13 mouse cellular contexts compared by ENCODE assay signal in genomic region chr2:165113733-165114132, GRCm38 (mm10). TPM values are rescaled to one million over a fixed set of nuclear protein-coding genes. Genes with fewer than 3 reads are reported as not detected.
DNase-seq lines count a peak whose midpoint lies in the region; ATAC-seq and TF ChIP-seq lines count a peak whose summit lies in the region.
"Had no signal": no experiment of that assay in that cellular context is flagged by ENCODE, and none has a peak within 500 bp of the region (broad histone marks: within the 10 kb centered on the region; RNA-seq: fewer than 3 reads in every experiment).

No protein-coding gene starts in this region.

- peak; percentile 70 for ATAC-seq in forebrain, embryonic 11.5 days (replicated peaks; ENCODE audit: low FRiP score)
- no peak for ATAC-seq in forebrain, postnatal 0 days
- peak; percentile 54 for ATAC-seq in forebrain, embryonic 12.5 days (ENCODE audit: low FRiP score)
- peak; percentile 45; the same call in 1 of the 2 replicates for ATAC-seq in liver, embryonic 14.5 days (ENCODE audit: insufficient read depth)

- H3K4me3 ChIP-seq in forebrain, embryonic 11.5 days (ENCODE audit: low read depth, low read length): no peak overlapping the region
- no peak overlapping the region for H3K4me3 ChIP-seq in forebrain, postnatal 0 days (ENCODE audit: low read depth, low read length)
- no peak overlapping the region for H3K4me3 ChIP-seq in forebrain, embryonic 12.5 days (replicated peaks)
- no peak overlapping the region for H3K4me3 ChIP-seq in liver, embryonic 14.5 days (ENCODE audit: insufficient read depth in 1 of 2, low read depth in 2 of 2, low read length in 2 of 2)
- no peak overlapping the region for H3K4me3 ChIP-seq in left cerebral cortex, adult 2 months

- peaks cover 33% of the 10 kb centered on the region for H3K27me3 ChIP-seq in forebrain, embryonic 11.5 days (ENCODE audit: control insufficient read depth, insufficient read depth, low read length)
- peaks cover 35% of the 10 kb centered on the region for H3K27me3 ChIP-seq in forebrain, postnatal 0 days (ENCODE audit: insufficient read depth, low read length)
- H3K27me3 ChIP-seq in forebrain, embryonic 12.5 days: peaks cover 86% of the 10 kb centered on the region
- H3K27me3 ChIP-seq in liver, embryonic 14.5 days (ENCODE audit: control insufficient read depth, insufficient read depth, low read length): peaks cover 34% of the 10 kb centered on the region

- H3K36me3 ChIP-seq in forebrain, embryonic 11.5 days (ENCODE audit: control insufficient read depth, insufficient read depth, low read length): no peaks in the 10 kb centered on the region
- H3K36me3 ChIP-seq in forebrain, postnatal 0 days (ENCODE audit: insufficient read depth): no peaks in the 10 kb centered on the region; the same call in 1 of the 2 replicates
- no peaks in the 10 kb centered on the region for H3K36me3 ChIP-seq in forebrain, embryonic 12.5 days (replicated peaks)
- H3K36me3 ChIP-seq in liver, embryonic 14.5 days (replicated peaks; ENCODE audit: control insufficient read depth, insufficient read depth, low read depth): no peaks in the 10 kb centered on the region

- 18% methylated on average over 11 of the region's 11 CpGs for WGBS in forebrain, embryonic 11.5 days
- WGBS in forebrain, postnatal 0 days: 35% methylated on average over 11 of the region's 11 CpGs
- WGBS in forebrain, embryonic 12.5 days: 16% methylated on average over 11 of the region's 11 CpGs
- whole genome bisulfite sequencing in liver, embryonic 14.5 days (ENCODE audit: insufficient replicate concordance): 14% methylated on average over 11 of the region's 11 CpGs

- H3K4me1 ChIP-seq in forebrain, embryonic 11.5 days (replicated peaks; ENCODE audit: control insufficient read depth, insufficient read depth, low read length): peaks cover 10% of the 10 kb centered on the region; the same call in 1 of the 2 replicates
- H3K4me1 ChIP-seq in forebrain, postnatal 0 days (ENCODE audit: insufficient read depth): no peaks in the 10 kb centered on the region
- H3K4me1 ChIP-seq in forebrain, embryonic 12.5 days: peaks cover 31% of the 10 kb centered on the region
- H3K4me1 ChIP-seq in liver, embryonic 14.5 days (replicated peaks; ENCODE audit: control insufficient read depth in 2 of 2, insufficient read depth in 2 of 2, low read length in 1 of 2): no peaks in the 10 kb centered on the region

- no peak overlapping the region for H3K9ac ChIP-seq in forebrain, embryonic 11.5 days (ENCODE audit: low read length)
- H3K9ac ChIP-seq in forebrain, postnatal 0 days: no peak overlapping the region
- no peak overlapping the region for H3K9ac ChIP-seq in forebrain, embryonic 12.5 days
- no peak overlapping the region for H3K9ac ChIP-seq in liver, embryonic 14.5 days (replicated peaks)

- DNase-seq in forebrain, embryonic 11.5 days (ENCODE audit: low spot score): peak; percentile 77
- DNase-seq in forebrain, postnatal 0 days: no peak
- peak; percentile 82 for DNase-seq in A20 (ENCODE audit: low read depth, low spot score)
- no peak for DNase-seq in liver, embryonic 14.5 days (ENCODE audit: low read depth in 3 of 3, low spot score in 3 of 3)
- DNase-seq in urinary bladder, postnatal 36 days (ENCODE audit: low spot score in 2 of 2): no peak
- no peak for DNase-seq in left cerebral cortex, adult 2 months (ENCODE audit: extremely low spot score in 1 of 2, low spot score in 2 of 2)
- no peak for DNase-seq in yolk sac, embryonic 10.5 days (ENCODE audit: low spot score)
- DNase-seq: kidney, adult 2 months had no signal

- H3K4me2 ChIP-seq in forebrain, embryonic 11.5 days (ENCODE audit: low read depth, low read length, severe bottlenecking): no peak overlapping the region
- no peak overlapping the region for H3K4me2 ChIP-seq in forebrain, postnatal 0 days (ENCODE audit: low read depth)
- no peak overlapping the region for H3K4me2 ChIP-seq in forebrain, embryonic 12.5 days
- H3K4me2 ChIP-seq in liver, embryonic 14.5 days (ENCODE audit: low read depth): no peak overlapping the region

- no peaks in the 10 kb centered on the region for H3K9me3 ChIP-seq in forebrain, embryonic 11.5 days (ENCODE audit: control insufficient read depth, low read length)
- no peaks in the 10 kb centered on the region for H3K9me3 ChIP-seq in forebrain, postnatal 0 days (ENCODE audit: low read length)
- no peaks in the 10 kb centered on the region for H3K9me3 ChIP-seq in forebrain, embryonic 12.5 days
- no peaks in the 10 kb centered on the region for H3K9me3 ChIP-seq in liver, embryonic 14.5 days (ENCODE audit: control insufficient read depth, low read length)

- TF ChIP-seq EP300 in liver, embryonic 14.5 days (IDR thresholded peaks at IDR 0.05; ENCODE audit: low read depth): no peak

- intact Hi-C loops in left cerebral cortex, adult 2 months (cut with DNase I): loop anchor here (5.0 kb wide), 1 partner anchor 36 kb away; no protein-coding TSS in a partner anchor

- H3K27ac ChIP-seq in forebrain, embryonic 11.5 days (ENCODE audit: low read depth, low read length): no peak overlapping the region
- no peak overlapping the region for H3K27ac ChIP-seq in forebrain, postnatal 0 days (ENCODE audit: low read depth, low read length)
- H3K27ac ChIP-seq in forebrain, embryonic 12.5 days: no peak overlapping the region
- no peak overlapping the region for H3K27ac ChIP-seq in liver, embryonic 14.5 days
- H3K27ac ChIP-seq in left cerebral cortex, adult 2 months: no peak overlapping the region
- H3K27ac ChIP-seq: macrophage had no signal

- TF ChIP-seq CTCF in forebrain, postnatal 0 days (IDR thresholded peaks at IDR 0.05; ENCODE audit: low read depth): no peak
- TF ChIP-seq CTCF in liver, embryonic 14.5 days (IDR thresholded peaks at IDR 0.05; ENCODE audit: low read depth): no peak
- TF ChIP-seq CTCF in left cerebral cortex, adult 2 months (IDR thresholded peaks at IDR 0.05): no peak

RNA-seq across cellular contexts. Expression of gene 1700025C18Rik, which starts 23.2 kb away (rescaled TPM):
- polyA plus RNA-seq in forebrain, embryonic 11.5 days (2014; fragmentation: Nextera tagmentation; extraction: Ambion mirVana): not detected in 2 replicates
- not detected in 2 replicates for total RNA-seq in forebrain, postnatal 0 days (2014; rRNA removed)
- not detected in 2 replicates for polyA plus RNA-seq in forebrain, postnatal 0 days (2015; fragmentation: Nextera tagmentation; extraction: Ambion mirVana)
- not detected in 2 replicates for polyA plus RNA-seq in forebrain, embryonic 12.5 days (2016; fragmentation: Nextera tagmentation; extraction: Ambion mirVana)
- not detected in 2 replicates for polyA plus RNA-seq in liver, embryonic 14.5 days (2012; rRNA removed)
- polyA plus RNA-seq in liver, embryonic 14.5 days (2014; fragmentation: Nextera tagmentation; extraction: Ambion mirVana): not detected in 2 replicates
- not detected for total RNA-seq in left cerebral cortex, adult 2 months (2021)
- total RNA-seq: adrenal gland, postnatal 4 days had no signal
- polyA plus RNA-seq: C2C12; kidney, adult 2 months; macrophage; small intestine, adult 2 months had no signal

RNA-seq across cellular contexts. Expression of gene Cd40, which starts 58.3 kb away (rescaled TPM):
- polyA plus RNA-seq in forebrain, embryonic 11.5 days (2014; fragmentation: Nextera tagmentation; extraction: Ambion mirVana): 3.9 and 4.2 TPM in 2 replicates
- total RNA-seq in forebrain, postnatal 0 days (2014; rRNA removed): 5.0 TPM in 2 replicates
- 4.7 and 7.0 TPM in 2 replicates for polyA plus RNA-seq in forebrain, postnatal 0 days (2015; fragmentation: Nextera tagmentation; extraction: Ambion mirVana)
- 2.7 and 4.8 TPM in 2 replicates for polyA plus RNA-seq in forebrain, embryonic 12.5 days (2016; fragmentation: Nextera tagmentation; extraction: Ambion mirVana)
- polyA plus RNA-seq in liver, embryonic 14.5 days (2012; rRNA removed): 1.9 and 2.4 TPM in 2 replicates
- 3.0 and 4.3 TPM in 2 replicates for polyA plus RNA-seq in liver, embryonic 14.5 days (2014; fragmentation: Nextera tagmentation; extraction: Ambion mirVana)
- under 1 TPM; 0.42 to 0.61 TPM for total RNA-seq in left cerebral cortex, adult 2 months (2021)

Comparison
In these comparisons a context has a peak if more than half of its experiments do, and no peak if none do; other contexts are left out.
1. DNase-seq: peak in forebrain, embryonic 11.5 days (single experiment) and A20 (single experiment); none in forebrain, postnatal 0 days (single experiment), liver, embryonic 14.5 days (0 of 3), urinary bladder, postnatal 36 days (0 of 2), left cerebral cortex, adult 2 months (0 of 2) and yolk sac, embryonic 10.5 days (single experiment).